In the genomic region with DNA sequence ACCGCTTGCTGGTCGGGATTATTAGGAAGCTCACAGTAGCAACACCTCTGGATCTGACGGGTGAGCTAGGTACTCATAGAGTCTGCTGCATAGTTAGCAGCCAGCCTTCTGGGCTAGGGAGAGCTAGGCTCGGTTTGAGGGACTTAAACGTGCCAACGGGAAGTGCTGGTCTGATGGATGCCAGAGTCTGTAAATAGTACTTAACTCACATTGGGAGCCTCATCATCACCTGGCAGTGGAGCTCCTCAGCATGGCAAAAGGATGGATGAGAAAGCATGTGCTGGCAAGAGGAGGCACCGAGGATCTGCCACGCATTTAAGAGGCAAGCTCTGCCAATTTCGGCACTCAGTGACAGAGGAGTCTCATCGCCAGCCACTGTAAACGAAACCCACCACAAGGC, we compare ENCODE assay signal across 13 mouse cellular contexts.
"Had no signal": no experiment of that assay in that cellular context is flagged by ENCODE, and none has a peak within 500 bp of the region (broad histone marks: within the 10 kb centered on the region; RNA-seq: fewer than 3 reads in every experiment).

No protein-coding gene starts in this region.

- H3K9me3 ChIP-seq: limb, embryonic 15.5 days had no signal

- H3K36me3 ChIP-seq: limb, embryonic 15.5 days; liver, embryonic 12.5 days; stomach, embryonic 15.5 days had no signal

- H3K4me1 ChIP-seq: liver, embryonic 12.5 days; megakaryocyte, embryonic 14.5 days; midbrain, embryonic 12.5 days; stomach, embryonic 15.5 days had no signal

- ATAC-seq: intestine, embryonic 16.5 days; liver, embryonic 12.5 days had no signal

- H3K4me2 ChIP-seq: limb, embryonic 15.5 days; liver, embryonic 12.5 days; lung, embryonic 14.5 days; midbrain, embryonic 12.5 days; stomach, embryonic 15.5 days had no signal

- H3K27ac ChIP-seq: limb, embryonic 15.5 days; liver, embryonic 12.5 days; midbrain, embryonic 12.5 days; stomach, embryonic 15.5 days had no signal

- H3K9ac ChIP-seq: limb, embryonic 15.5 days; liver, embryonic 12.5 days; lung, embryonic 14.5 days; midbrain, embryonic 12.5 days; stomach, embryonic 15.5 days had no signal

- DNase-seq: kidney, adult 9 months; kidney, postnatal 10 days; kidney, postnatal 4 days; lung, embryonic 14.5 days; lung, postnatal 10 days; lung, postnatal 4 days; thymus, postnatal 36 days had no signal

- H3K4me3 ChIP-seq: limb, embryonic 15.5 days; liver, embryonic 12.5 days; megakaryocyte, embryonic 14.5 days; midbrain, embryonic 12.5 days; stomach, embryonic 15.5 days had no signal

- H3K27me3 ChIP-seq: stomach, embryonic 15.5 days had no signal
